Mouse (Mus musculus) B cell, adult 2 months (primary cell): ENCODE data around the gene Bag5.
"Not testable (repeated sequence)": the region's sequence is repeated elsewhere in the genome, so short reads cannot be mapped to it uniquely, and the experiment has no call there.

ENCODE experiments used
- DNase-seq, 2 experiments: peaks; one replicate each; pipeline ENCODE4 v3.0.0; 2022

The Bag5 gene

DNA sequence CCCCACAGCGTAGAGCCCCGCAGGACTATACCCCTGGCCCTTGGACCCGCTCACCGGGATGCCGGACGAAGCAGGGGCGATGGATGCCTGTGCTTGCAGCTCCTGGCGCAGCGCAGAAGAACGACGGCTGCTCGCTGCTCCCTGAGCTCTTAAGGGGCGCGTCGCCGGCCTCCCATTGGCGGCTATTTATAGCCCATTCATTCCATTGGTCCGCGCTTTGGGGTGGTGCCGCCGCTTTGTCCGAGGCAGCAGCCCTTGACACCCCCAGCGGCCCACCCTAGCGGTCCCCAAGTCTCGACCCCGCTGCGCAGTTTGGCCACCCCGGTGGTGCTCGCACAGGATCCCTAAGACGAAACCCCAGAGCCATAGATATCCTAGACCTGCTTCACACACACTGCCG is 40.9 kb downstream of the Bag5 start, which contains the start of gene Ckb:
Gene Ckb (minus strand): TSS at position 163 of the 400 bp plus-strand sequence.
- peak; percentile 34 to 38 for DNase-seq

DNA sequence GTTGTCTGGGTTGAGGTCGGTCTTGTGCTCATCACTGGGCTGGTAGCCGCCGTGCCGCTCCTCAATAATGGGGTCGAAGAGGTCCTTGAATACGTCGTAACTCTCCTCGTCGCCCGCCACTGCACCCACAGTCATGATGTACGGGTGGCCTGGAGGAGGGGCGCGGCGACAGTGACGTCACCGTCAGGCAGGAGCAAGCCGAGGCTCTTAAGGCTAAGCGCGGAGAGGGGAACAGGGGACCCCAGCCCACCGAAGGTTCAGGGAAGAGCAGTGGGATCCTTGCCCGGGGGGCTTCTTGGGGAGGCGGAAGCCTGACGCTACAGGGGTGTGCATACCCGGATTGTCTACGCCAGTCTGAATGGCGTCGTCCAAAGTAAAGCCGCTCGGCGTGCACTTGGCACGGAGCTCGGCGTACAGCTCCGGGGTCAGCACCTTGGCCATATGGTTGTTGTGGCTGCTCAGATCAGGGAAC is 41.6 kb downstream of the Bag5 start:
- peak; percentile 70 to 72 for DNase-seq

DNA sequence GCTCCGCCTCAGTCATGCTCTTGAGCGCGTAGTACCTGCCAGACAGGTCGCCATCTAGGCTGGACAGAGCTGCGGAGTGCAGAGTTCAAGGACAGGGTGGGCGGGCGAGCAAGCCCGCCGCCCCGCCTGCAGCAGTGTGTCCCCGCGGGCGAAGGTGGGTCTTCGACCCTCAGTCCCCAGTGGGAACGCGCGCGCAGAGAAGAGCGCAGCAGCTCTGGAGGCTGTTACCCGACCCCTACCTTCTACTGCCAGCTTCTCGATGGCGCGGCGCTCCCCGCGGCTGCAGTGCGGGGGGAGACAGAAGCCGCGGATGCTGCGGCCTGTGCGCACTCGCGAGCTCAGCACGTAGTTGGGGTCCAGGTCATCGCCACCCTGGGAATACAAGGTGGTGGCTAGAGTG is 42.1 kb downstream of the Bag5 start:
- DNase-seq, result no peak

DNA sequence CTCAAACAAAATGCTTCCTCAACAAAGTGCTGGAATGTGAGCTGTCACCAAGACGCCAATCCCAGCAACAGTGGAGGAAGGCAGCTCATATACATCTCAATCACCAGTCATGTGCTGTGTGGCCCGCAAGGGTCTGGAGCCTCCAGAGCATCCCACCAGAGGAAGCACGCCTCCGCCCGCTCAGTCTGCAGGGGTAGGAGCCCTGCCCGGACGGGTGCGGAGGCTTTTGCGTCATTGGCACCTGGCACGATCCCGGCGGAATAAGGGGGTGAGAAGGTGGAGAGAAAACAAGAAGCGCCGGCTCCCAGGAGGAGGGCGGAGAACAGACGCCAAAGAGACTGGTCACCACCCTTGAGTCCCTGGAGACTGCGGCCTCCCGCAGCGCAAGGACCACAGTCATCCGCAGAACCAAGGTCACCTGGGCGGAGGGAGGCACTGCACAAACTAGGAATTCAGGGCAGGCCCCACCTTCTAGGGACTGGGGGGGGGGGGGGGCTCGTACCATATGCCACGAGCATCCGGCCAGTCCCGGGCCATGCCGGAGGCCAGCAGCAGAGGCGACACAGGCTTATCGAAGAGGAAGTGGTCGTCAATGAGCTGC is 42.6 kb downstream of the Bag5 start:
- DNase-seq, result no peak

DNA sequence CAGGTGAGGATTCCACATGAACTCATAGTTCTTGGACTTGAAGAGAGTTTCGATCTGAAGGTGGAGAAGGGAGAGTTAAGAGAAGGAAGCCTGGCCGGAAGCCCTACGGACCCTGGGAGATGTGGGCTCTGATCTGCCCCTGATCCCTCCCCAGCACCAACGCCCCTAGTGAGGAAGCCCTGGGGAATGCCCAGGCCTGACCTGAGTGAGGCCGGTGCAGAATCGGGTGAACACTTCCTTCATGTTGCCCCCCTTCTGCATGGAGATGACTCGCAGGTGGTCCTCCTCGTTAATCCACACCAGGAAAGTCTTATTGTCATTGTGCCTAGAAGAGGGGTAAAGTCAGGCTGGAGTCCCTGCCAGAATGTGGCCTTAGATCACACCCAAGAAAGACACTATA is 43.1 kb downstream of the Bag5 start:
- no peak for DNase-seq

DNA sequence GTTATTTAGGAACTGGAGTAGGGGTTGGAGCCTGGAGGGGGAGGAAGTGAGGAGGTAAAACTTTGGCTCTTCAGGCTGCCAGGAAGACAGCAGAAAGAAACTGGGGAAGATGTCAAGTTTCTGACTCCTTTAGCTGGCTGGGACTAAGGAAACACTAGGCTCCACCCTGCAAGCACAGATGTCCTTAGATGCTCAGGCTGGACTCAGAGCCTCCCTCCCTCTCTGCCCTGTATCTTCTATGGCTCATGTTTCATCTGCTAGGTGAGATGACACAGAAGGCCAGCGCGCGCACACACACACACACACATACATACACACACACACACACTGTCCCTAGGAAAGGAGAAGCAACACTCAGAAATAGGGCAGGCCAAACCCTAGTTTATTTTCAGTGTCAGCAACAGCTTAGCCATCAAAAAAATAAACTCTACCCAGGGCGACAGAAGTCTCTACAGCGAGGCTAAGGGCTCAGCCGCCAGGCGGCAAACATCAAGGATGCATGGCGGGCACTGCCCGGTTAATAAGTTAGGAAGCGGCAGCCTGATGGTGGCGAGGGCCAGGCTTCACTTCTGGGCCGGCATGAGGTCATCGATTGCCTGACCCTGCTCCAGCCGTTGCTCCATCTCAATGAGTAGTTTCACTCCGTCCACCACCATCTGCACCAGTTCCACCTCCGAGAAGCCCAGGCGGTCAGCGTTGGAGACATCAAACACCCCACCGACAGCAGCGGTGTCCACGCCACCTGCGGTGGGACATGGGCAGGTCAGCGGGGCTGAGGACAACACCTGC is 43.9 kb downstream of the Bag5 start:
- DNase-seq, result no peak

DNA sequence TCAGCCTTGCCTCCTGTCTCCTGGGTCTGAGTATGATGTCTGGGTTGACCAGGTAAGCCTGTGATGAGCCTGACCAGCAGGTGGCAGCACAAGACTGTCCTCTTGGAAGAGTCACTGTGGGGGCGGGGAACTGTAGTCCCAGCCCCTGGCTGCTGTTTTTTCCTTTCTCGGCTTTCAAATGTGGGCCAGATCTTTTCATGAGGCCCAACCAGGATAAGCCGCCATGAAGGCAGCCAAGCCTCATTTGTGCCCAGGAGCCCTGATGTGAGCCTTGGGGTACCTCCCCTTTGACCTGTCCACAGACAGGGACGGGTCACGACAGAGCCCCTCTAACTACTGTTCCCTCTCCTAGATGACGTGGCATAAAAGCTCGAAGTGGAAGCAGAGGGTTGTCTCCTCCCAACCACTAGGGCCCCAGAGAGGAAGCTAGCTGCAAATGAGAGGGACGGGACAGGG is 44.6 kb downstream of the Bag5 start:
- DNase-seq, result peak; percentile 94

DNA sequence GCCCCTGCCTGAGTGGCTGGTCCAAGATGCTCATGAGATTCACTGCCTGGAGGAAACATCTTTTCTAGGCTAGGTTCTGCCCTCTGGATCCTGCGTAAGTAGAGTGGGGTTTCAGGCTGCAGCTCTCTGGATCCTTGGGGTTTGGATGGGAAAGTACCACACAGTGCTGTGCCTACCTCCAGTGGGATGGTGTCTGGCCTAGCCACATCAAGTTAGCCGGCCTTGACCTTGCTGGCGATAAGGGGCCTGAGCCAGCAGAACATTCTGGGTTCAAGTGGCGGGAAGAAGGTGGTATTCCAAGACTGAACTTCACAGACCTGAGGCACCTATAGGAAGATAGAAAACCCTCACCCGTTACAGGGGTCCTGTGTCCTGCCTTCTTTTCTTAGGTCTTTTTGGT is 45.6 kb downstream of the Bag5 start:
- no peak for DNase-seq

DNA sequence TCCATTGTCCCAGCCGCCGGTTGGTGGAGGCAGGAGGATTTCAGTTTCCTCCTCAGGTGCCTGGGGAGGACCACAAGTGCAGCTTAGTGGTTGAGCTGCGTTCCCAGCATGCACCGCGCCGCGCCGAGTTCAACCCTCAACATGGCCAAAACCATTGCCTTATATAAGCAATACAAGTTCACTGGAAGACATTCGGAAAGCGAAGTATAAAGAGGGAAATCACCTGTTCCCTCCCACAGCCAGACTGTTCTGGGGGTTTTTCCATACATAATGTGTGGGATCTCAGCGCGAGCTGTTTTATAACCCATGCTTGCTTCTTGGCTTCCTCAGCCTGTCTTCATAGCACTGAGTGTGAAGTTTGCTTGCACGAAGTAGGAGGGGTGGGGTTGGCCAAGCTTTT is 46.7 kb downstream of the Bag5 start:
- no peak for DNase-seq

DNA sequence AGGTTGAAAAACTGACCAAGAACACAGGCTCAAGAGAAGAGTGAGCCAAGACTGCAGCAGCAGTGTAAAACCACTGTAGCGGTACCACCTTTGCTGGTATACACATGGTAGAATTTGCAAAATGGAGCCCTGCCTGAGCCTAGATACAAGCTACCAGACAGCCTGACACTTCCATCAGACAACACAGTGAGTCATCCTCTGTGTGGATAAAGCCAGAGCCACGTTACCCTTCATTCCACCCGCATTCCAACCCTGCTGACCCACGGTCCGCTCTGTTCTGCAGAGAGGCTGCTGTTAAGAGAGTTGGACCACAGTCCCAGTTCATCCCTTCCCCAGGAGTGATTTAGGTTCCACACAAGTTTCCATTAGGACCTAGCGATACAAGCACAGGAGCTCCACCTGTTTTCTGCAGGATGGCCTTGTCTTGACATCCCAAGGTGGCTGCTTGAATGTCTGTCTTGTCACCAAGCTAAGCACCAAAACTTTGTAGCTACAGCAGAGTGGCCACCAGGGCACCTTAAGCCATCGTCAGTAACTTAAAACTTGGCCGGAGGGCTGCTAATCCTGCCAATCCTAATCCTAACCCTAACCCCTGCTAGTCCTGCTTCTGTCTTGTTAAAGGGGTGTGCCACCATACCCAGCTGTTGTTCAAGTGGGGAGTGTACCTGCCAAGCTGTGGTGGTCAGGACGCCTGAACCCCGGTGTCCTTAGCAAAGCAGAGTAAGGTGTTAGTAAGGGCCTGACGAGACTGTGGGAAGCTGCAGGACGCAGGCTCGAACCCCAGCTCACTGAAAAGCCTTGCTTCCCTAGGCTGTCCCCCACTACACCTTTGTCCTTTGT is 47.8 kb downstream of the Bag5 start:
- no peak for DNase-seq

DNA sequence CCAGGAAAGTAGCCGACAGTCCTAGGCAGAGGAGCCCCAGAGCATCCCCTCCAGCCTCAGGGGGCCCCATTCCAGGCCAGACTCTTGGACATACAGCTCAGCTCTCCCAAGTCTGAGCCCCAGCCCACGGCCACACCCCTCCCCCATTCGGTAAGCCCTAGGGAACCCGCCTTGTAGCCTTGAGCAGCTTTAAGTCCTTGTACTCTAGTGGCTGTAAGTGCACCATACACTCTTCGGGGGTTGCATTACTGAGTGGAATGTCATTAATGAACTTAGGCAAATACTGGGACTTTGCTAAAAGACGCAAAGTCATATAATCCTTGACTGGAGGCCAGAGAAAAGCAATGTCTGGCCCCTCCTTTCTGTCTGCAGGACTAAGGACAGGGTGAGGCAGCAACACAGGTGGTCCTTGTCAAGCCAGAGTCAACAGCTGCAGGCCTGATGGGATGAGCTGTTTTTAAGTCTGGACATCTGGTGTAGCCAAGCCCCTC is 48.9 kb downstream of the Bag5 start:
- no peak for DNase-seq

DNA sequence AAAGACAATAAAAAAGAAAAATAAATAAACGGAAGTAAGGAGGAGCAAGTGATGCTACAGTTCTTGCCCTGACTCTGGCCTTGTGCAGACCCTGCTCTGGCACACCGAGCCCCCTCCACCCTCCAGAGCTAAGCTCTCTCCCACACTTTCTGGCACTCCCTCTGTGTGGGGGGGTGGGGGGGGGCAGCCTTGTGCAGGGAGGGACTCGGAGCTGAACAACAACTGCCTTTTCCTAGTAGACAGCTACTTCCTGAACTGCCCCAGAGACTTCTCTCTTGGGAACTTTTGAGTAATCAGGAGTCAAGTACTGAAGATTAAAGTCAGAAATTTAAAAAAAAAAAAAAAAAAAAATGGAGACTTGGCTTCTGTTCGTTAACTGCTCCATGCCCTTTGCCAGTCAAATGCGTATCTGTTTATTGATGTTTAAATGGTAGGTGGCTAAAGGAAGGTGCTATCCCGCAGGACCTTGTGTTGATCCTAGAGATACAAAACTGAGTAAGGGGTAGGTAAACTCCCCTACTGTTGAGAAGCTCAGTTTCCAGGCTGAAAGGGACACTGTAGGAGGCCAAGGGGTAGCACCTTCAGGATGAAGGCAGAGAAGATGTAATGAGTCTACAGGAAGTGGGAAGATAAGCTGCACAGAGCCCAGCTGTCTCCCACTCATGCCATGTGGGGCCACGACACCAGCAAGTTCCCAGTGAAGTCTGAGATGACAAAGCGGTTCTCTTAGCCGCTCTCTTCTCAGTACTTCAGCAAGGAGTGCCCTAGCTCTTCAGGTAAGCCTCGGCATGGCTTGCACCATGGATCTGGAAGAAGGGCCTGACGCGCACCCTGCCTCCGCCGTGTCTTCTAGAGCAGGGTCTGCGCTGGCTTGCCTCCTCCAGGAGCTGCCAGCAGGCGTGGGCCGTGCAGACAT is 49.6 kb downstream of the Bag5 start:
- no peak for DNase-seq

DNA sequence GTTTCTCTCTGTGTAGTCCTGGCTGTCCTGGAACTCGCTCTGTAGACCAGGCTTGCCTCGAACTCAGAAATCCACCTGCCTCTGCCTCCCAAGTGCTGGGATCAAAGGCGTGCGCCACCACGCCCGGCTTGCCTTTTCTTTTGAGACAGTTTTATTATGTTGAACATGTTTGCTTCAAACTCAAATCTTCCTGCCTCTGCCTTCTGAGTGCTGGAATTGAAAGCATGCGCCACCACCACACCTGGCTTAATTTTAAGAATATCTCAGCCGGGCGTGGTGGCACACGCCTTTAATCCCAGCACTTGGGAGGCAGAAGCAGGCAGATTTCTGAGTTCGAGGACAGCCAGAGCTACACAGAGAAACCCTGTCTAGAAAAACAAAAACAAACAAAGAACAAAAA is 51.5 kb downstream of the Bag5 start:
- not testable (repeated sequence) for DNase-seq

DNA sequence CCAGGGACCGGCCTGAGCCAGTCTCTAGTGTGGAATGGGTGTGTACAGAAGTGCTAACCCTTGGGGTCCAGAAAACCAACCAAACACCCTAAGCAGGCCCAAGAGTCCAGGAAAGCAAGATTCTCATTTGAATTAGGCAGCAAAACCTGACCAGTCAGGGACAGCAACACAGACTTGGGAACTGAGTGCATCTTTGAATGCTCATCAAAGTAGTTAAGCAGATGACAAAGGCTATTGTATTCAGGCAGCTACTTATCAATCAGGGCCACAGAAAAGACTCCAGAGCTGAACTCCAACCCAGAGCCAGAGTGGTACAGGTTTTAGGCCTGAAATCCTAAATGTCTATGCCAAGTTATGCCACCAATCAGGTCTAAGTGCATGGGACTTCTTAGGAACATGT is 52.4 kb downstream of the Bag5 start:
- DNase-seq, result no peak
